Mouse (Mus musculus): ENCODE data around the gene Tmigd1. TPM values are rescaled to one million over a fixed set of nuclear protein-coding genes. Genes with fewer than 3 reads are reported as not detected.

Gene Tmigd1
- not detected for total RNA-seq (2021)
- long read RNA-seq, experiment 1, partial matches to known transcripts, result 0 of 1 reads
- long read RNA-seq, experiment 1, other reads (novel, unspliced or antisense), result 1 of 1 reads
- long read RNA-seq, experiment 2, result 0 reads

GRCm38 (mm10) chr11:76901579-76902361 is at the start of gene Tmigd1:
Gene Tmigd1, plus strand, starts transcription at chr11:76902159.
- no peak for DNase-seq (ENCODE audit: low spot score in 2 of 2)

GRCm38 (mm10) chr11:76854475-76855341 is 47.3 kb upstream of the Tmigd1 start:
- DNase-seq (ENCODE audit: low spot score in 2 of 2), result no peak

GRCm38 (mm10) chr11:76856601-76857000 is 45.4 kb upstream of the Tmigd1 start:
- DNase-seq (ENCODE audit: low spot score in 2 of 2), result no peak

- DNase-seq (ENCODE audit: low spot score in 2 of 2), result no peak
These were observed 44.8 kb upstream of the Tmigd1 start for GRCm38 (mm10) chr11:76857111-76857510.

- DNase-seq (ENCODE audit: low spot score in 2 of 2), result no peak
These were observed 43.2 kb upstream of the Tmigd1 start for GRCm38 (mm10) chr11:76858781-76859180.

GRCm38 (mm10) chr11:76859261-76859660 is 42.7 kb upstream of the Tmigd1 start:
- no peak for DNase-seq (ENCODE audit: low spot score in 2 of 2)

- DNase-seq (ENCODE audit: low spot score in 2 of 2), result no peak
These were observed 40.8 kb upstream of the Tmigd1 start for GRCm38 (mm10) chr11:76861185-76861584.

GRCm38 (mm10) chr11:76872556-76873234 is 29.3 kb upstream of the Tmigd1 start:
- DNase-seq (ENCODE audit: low spot score in 2 of 2), result no peak

- no peak for DNase-seq (ENCODE audit: low spot score in 2 of 2)
These were observed 28.1 kb upstream of the Tmigd1 start for GRCm38 (mm10) chr11:76873865-76874264.

GRCm38 (mm10) chr11:76874766-76875165 is 27.2 kb upstream of the Tmigd1 start:
- no peak for DNase-seq (ENCODE audit: low spot score in 2 of 2)

GRCm38 (mm10) chr11:76879816-76880215 is 22.1 kb upstream of the Tmigd1 start:
- no peak for DNase-seq (ENCODE audit: low spot score in 2 of 2)

- no peak for DNase-seq (ENCODE audit: low spot score in 2 of 2)
These were observed 17.5 kb upstream of the Tmigd1 start for GRCm38 (mm10) chr11:76884451-76884850.

- DNase-seq (ENCODE audit: low spot score in 2 of 2), result no peak
These were observed 12.4 kb upstream of the Tmigd1 start for GRCm38 (mm10) chr11:76889339-76890164.

GRCm38 (mm10) chr11:76891171-76891570 is 10.8 kb upstream of the Tmigd1 start:
- no peak for DNase-seq (ENCODE audit: low spot score in 2 of 2)

- no peak for DNase-seq (ENCODE audit: low spot score in 2 of 2)
These were observed 10.1 kb upstream of the Tmigd1 start for GRCm38 (mm10) chr11:76891738-76892349.

- no peak for DNase-seq (ENCODE audit: low spot score in 2 of 2)
These were observed 9.0 kb upstream of the Tmigd1 start for GRCm38 (mm10) chr11:76892972-76893371.

GRCm38 (mm10) chr11:76893570-76893969 is 8.4 kb upstream of the Tmigd1 start:
- no peak for DNase-seq (ENCODE audit: low spot score in 2 of 2)

GRCm38 (mm10) chr11:76894240-76894639 is 7.7 kb upstream of the Tmigd1 start:
- peak in 1 of 2 experiments; percentile 43 for DNase-seq (ENCODE audit: low spot score in 2 of 2)

GRCm38 (mm10) chr11:76896360-76896759 is 5.6 kb upstream of the Tmigd1 start:
- no peak for DNase-seq (ENCODE audit: low spot score in 2 of 2)

- DNase-seq (ENCODE audit: low spot score in 2 of 2), result no peak
These were observed 4.8 kb upstream of the Tmigd1 start for GRCm38 (mm10) chr11:76897126-76897525.
